Mouse (Mus musculus): ENCODE data around the gene Rpl3.

DNA sequence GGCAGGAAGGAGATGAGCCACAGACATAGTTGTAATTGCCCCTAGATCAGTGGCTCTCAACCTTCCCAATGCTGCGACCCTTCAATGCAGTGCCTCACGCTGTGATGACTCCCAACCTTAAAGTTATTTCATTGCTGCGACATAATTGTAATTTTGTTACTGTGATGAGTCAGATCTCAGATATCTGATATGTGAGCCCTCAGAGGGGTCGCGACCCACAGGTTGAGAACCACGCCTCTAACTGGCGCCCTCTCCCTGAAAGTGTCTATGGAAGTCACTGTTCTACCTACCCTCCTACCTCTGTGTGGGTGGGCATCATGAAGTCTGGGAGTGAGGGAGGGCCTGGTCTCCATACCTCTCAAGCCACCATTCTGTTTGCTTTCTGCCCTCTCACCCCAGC is 22.7 kb upstream of the Rpl3 start:
- TF ChIP-seq POLR2A (IDR thresholded peaks at IDR 0.05; ENCODE audit: low read depth, low read length) (no peak), CTCF (IDR thresholded peaks at IDR 0.05; ENCODE audit: extremely low read depth, insufficient read length, insufficient replicate concordance, low read depth, low read length) (no peak)

Measured in small intestine, adult 2 months (tissue).